Mouse (Mus musculus) c-Kit-positive CD71-positive TER-119-positive erythroid progenitor cells, embryonic 14.5 days (primary cell): Measurements from ENCODE around the gene Tmem217.

ENCODE experiments used
- DNase-seq: peaks from one replicate; pipeline ENCODE4 v3.0.0-alpha.2; 2013; ENCODE audit warnings: low spot score

Gene Tmem217

GRCm38 (mm10) chr17:29488978-29489970, 62.9 kb downstream of the Tmem217 start:
- DNase-seq, result peak; percentile 66

- DNase-seq, result no peak
These were observed 63.8 kb downstream of the Tmem217 start for GRCm38 (mm10) chr17:29488257-29488977.

- DNase-seq, result no peak
These were observed 66.6 kb downstream of the Tmem217 start for GRCm38 (mm10) chr17:29485336-29486233.

DNA sequence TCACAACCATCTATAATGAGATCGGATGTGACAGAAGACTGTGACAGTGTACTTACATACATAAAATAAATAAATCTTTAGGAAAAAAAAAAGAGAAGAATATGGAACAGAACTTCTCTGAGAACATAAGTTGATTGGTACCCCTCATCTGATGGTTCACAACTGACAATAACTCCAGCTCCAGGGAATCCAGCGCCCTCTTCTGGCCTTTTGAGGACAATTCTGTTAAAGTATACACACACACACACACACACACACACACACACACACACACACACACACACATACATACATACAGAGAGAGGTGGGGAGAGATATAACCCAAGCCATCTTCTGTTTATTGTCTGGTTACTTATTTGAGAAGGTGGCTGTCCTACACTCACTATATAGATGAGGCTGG, 67.8 kb downstream of the Tmem217 start:
- no peak for DNase-seq

GRCm38 (mm10) chr17:29483282-29483681, 68.9 kb downstream of the Tmem217 start:
- DNase-seq, result no peak

GRCm38 (mm10) chr17:29482632-29483031, 69.6 kb downstream of the Tmem217 start:
- DNase-seq, result no peak

DNA sequence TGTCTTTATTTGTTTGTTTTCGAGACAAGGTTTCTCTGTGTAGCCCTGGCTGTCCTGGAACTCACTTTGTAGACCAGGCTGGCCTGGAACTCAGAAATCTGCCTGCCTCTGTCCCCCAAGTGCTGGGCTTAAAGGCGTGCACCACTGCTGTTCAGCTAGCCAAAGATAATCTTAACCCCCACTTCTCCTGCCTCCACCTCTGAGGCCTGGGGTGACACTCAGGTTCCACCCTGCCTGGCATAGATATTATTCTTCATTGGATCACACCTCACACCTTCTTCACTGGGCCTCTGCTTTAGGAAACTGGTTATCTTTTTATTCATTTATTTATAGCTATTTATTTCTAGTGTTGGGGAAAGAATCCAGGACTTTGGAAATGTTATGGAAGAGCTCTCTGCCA, 71.9 kb downstream of the Tmem217 start:
- DNase-seq, result no peak

DNA sequence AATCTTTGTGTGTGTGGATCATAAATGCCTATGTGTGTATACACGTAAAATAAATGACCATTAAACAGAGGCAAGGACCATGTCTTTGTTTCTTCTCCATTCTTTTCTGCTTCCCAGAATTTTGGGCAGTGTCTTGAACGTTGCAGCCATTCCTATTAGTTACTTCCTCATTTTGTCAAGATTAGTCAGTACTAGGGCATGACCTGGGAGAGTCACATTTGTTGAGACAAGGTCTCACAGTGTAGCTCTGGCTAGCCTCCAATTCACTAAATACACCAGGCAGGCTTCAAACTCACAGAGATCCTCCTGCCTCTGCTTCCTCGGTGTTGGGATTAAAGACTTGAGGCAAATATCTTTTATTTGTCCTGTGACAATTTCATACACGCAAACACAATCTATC, 73.9 kb downstream of the Tmem217 start:
- no peak for DNase-seq

DNA sequence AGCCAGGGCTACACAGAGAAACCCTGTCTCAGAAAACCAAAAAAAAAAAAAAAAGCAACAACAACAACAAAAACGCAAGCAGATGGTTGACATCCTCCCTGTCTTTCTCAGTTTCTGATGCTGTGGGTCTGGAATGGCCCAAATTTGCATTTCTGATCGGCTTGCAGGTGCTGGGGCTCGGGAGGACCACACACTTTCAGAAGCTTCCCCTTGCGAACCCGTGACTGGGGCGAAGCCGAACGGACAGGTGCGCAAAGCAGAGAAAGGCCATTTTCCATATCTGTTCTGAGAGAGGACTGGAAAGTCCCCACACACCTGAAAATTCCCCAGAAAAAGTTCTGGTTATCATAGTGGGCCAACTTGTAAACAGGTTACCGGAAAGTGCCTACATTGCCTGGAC, 74.8 kb downstream of the Tmem217 start:
- DNase-seq, result no peak

- DNase-seq, result no peak
These were observed 75.7 kb downstream of the Tmem217 start for GRCm38 (mm10) chr17:29476461-29476860.
